Mouse (Mus musculus) left cerebral cortex, adult 11 months (tissue): Measurements from ENCODE around the gene Rxylt1.
A peak's percentile ranks its signal among the peaks of the same experiment; 100 is the strongest.

Source experiments
- DNase-seq: peaks from one replicate; pipeline ENCODE4 v3.0.0; 2022; ENCODE audit warnings: low spot score

Rxylt1 gene

DNA sequence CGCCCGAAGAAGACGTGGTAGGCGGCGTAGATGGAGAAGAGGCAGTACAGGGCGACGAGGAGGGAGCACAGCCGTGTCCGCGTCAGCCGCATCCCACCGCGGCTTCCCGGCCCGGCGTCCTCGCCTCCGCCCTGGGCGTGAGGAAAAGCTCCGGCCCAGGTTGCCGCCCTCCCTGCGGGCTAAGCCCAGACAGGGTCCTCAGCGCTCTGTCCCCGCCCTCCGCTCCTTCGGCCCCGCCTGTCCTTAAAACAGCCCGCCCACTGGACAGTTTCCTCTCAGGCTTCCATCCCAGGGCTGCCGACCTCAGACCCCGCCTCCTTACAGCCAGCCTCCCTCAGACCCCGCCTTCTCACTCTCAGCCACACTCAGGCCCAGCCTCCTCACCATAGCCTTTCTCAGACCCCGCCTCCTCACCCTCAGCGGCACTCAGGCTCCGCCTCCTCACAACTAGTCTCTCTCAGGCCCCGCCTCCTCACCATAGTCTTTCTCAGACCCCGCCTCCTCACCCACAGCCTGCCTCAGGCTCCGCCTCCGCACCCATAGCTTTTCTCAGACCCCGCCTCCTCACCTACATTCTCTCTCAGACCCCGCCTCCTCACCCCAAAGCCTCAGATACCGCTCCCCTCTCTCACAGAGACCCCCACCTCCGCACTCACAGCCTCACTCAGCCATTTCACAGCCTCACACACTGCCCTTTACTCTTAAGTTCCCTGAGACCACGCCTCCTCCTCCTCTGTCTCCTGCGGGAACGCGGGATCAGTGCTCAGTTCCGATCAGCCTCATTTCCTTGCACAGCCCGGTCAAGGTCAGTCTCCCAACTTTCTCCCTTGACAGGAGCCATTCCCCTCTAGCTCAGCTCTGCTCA, at the start of gene Rxylt1:
Gene Rxylt1 (minus strand): TSS at position 392 of the 865 bp plus-strand sequence.
- DNase-seq, result peak; percentile 95

DNA sequence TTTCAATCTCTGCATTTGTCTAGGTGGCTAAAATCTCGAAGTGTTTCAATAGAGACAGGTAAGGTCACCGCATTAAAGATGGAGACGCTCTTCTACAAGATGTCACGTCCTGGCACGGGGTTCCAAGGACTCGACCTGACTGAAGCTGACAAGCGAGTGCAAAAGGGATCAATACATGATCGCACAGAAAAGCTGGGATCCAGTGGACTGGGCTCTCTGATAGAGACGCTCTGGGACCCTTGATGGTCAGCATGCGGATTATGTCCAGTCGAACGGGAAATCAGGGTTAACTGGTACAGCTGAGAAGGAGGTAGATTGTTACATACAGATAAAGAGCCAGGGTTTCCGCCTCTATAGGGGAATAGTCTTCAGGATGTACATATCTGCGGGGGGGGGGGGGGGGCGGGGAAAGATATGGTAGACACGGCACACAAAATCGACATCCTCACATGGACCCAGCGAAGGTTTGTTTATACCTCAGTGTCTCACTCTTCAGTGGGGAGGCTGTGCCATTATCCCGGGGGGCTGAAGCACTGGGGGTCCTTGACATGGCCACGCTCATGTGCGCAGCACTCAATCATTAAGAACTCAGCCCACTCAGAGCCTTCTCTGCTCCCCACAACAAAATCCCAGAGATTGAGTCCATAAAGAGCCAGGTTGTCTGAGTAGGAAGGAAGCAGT, 24.3 kb upstream of the Rxylt1 start:
- no peak for DNase-seq

DNA sequence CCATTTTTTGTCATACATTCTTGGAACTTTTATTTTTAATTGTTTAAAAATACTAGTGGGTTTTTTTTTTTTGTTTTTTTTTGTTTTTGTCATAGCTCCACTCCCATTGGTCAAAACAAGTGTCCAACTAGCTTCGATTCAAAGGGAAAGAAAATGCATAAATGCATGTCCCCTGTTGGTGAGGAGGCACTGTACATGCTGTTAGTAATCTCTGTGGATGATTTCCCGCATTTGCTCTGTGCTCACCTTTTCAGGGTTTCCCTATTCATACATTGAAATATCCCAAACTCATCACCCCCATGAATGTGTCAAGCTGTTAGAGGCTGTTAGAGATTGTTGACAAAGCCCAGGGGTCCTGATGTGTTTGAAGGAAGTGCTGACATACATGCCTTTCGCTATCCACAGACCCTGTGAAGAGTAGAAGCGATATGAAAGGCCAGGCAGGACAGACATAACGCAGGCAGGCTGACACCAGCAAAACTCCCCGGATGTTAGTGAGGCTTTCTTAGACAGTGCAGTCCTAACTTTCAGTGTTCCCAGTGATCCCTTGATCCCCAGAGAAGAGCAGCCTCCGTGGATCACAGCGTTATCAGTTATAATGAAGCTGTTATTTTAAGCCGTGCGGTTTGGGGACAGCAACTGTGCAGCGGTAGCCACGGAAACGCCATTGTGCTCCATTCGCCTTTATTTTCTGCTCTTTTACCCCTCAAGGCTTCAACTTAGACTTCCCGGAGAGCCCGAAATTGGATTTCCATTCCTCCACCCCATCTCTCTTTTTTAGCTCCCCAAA, 23.5 kb upstream of the Rxylt1 start:
- no peak for DNase-seq

GRCm38 (mm10) chr10:122119451-122119850, 22.3 kb upstream of the Rxylt1 start:
- DNase-seq, result no peak

- DNase-seq, result no peak
These were observed 19.5 kb upstream of the Rxylt1 start for GRCm38 (mm10) chr10:122116636-122117035.

GRCm38 (mm10) chr10:122106633-122107028, 9.5 kb upstream of the Rxylt1 start:
- no peak for DNase-seq

DNA sequence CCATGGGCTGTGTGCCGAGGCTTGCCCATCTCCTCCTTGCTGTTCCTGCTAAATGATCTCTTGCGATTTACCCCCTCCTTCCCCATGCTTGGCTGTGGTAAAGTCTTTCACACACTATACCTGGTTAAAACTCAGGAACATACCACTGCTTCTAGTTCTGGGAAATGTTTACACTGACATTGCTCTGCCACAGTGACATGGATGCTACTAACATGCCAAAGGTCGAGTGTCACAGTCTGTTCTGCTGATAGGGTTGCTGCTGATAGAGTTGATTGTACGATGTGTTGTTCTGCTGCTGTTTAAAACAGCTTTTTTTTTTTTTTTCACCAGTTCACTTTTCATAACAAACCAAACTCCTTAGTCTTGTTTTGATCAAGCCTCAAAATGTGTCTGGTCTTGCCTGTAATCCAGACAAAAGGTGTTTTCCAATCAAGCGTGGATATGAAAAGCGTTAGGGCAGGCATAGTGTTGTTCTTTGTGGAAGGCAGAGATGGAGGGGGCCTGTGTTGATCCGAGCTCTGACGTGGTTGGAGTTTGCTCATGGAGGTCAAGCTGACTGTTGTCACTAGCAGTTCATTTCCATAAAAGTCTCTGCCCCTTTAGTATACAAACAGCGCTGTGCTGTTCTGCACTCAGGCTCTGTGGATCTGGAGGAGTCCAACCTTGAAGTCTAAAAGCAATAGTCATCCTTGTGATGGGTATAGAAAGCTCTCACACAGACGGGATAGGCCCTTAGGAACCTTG, 8.9 kb upstream of the Rxylt1 start:
- no peak for DNase-seq

DNA sequence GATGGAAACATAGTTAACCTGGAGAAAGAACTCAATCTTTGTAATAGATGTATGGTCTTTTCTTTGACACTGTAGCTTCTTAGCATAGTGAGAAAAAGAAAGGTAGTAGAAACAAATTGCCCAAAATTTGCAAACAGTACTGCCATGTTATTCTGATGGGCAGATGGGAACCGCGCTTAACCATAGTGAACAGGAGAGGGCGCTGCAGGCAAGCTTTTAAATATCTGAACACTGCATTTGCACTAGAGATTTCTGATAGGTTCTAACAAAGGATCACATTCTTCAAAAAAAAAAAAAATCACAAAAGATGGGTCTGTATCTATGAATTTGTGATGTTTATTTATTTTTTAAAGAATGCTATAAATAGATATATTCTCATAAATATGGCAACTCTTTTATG, 8.2 kb upstream of the Rxylt1 start:
- DNase-seq, result peak; percentile 51

- DNase-seq, result no peak
These were observed 5.5 kb upstream of the Rxylt1 start for GRCm38 (mm10) chr10:122102675-122103074.

DNA sequence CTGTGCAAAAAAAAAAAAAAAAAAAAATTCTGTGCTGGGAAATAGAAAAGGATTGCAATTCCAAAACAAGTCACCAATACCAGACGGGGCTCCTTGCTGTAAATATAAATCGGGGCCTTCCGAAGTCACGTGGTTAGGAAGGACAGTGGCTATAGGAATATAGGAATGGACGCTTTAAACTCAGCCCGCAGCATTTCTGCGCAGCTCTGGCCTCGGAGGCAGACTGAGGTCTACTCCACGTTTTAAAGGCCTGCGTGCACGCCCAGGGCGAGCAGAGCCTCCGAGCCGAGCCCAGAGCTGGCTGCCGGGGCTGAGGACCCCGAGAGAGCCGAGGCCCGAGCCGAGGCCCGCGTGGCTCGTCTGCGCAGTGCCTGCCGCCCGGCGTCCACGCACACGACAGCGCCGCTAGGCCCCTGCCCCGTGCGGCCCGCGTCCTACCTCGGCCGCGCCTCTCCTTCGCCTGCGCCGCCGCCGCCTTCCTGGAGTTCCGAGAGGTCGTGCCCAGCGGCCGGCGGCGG, 650 bp downstream of the Rxylt1 start:
- DNase-seq, result peak; percentile 14

GRCm38 (mm10) chr10:122090472-122090871, 6.7 kb downstream of the Rxylt1 start:
- DNase-seq, result no peak

- no peak for DNase-seq
These were observed 15.8 kb downstream of the Rxylt1 start for GRCm38 (mm10) chr10:122081352-122081751.

- DNase-seq, result no peak
These were observed 28.0 kb downstream of the Rxylt1 start for GRCm38 (mm10) chr10:122069153-122069552.

- no peak for DNase-seq
These were observed 41.3 kb downstream of the Rxylt1 start for GRCm38 (mm10) chr10:122055826-122056225.

DNA sequence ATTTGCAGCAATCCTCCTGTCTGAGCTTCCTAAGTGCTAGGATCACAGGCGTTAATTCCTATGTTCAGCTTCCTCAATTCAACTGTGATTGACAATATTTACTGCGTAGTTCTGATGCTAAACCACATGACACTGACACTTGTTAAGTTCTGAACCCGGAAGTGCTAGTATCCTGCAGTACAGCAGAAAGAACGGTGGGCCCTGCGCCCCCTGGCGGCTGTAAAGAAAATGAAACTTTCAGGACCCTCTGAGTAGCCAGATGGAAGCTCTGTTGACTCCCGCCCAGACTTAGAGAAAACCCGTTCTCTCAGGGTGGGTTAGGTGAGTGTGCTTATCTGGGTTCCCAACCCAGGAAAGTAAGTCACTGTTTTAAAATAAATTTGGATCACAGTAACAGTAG, 42.6 kb downstream of the Rxylt1 start:
- DNase-seq, result no peak

DNA sequence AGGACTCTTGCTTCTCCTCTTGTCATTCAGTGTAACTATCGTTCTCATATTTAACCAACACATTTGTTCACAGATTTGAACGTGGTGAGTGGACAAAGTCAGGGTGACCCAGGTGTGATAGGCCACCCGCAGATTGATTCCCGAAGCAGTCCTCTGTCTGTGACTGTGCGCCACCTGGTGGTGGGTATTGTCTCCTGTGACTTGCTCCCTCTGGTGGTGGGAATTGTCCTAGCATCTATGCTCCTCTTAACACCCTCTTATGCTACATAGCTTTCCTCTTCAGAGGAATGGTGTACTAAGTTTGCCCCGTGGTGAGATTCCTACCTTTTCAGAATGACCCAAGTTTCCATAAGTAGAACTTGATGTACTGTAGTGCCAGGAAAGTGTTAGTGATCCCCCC, 45.3 kb downstream of the Rxylt1 start:
- DNase-seq, result peak; percentile 83

GRCm38 (mm10) chr10:122047727-122048365, 49.3 kb downstream of the Rxylt1 start:
- peak; percentile 52 for DNase-seq

- DNase-seq, result no peak
These were observed 50.1 kb downstream of the Rxylt1 start, which contains the start of gene Srgap1 for GRCm38 (mm10) chr10:122046904-122047726. Gene Srgap1 (minus strand): TSS chr10:122047315.

DNA sequence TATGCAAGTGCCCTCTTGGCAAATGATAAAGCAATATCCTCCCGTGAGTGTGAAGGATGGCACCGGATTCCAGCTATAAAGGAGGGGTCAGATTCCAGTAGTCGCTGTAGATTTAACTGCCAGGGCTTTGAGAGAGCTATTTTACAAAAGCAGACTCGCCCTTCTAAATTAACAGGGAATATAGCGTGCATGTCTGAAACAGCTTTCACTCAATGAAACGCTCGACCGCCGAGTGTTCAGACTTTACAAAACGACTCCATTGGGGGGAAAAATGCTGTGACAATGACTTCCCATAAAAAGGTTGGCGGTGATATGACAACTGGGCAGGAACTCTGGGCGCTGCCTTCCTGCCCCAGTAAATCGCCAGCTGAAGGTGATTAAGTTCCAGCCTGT, 50.7 kb downstream of the Rxylt1 start:
- no peak for DNase-seq

GRCm38 (mm10) chr10:122045946-122046345, 51.2 kb downstream of the Rxylt1 start:
- DNase-seq, result no peak
